Mouse (Mus musculus): Measurements from ENCODE around the gene Bbip1.

DNA sequence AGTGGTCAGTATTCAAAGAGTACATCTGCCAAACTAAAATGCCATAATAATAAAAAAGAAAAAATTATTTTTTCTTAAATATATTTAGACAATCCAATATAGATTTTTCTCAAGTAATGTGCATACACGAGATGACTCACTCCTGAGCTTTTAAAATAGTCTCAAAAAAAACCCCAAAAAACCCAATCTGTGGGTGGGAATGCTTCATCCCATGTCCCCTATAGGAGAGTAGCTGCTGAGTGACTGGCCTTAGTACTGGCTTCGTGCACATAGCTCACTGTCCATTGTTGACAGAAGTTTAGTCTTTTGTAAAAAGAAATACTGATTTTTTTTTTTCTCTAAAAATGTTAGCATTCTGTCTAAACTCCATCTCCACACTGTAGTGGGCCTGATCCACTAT is 46.1 kb upstream of the Bbip1 start:
- TF ChIP-seq EP300 (IDR thresholded peaks at IDR 0.05; ENCODE audit: low read length) (no peak), JUND (conservative IDR thresholded peaks at IDR 0.05; ENCODE audit: low read depth, low read length) (no peak), CHD1 (IDR thresholded peaks at IDR 0.05; ENCODE audit: low read depth, low read length) (no peak), CTCF (conservative IDR thresholded peaks at IDR 0.05 in 1 of 2, IDR thresholded peaks at IDR 0.05 in 1 of 2; ENCODE audit: low read depth in 2 of 2, low read length in 2 of 2) (no peak)

All from CH12.LX (cell line).